Comparison of ENCODE assay signal across 26 mouse cellular contexts in the genomic region with DNA sequence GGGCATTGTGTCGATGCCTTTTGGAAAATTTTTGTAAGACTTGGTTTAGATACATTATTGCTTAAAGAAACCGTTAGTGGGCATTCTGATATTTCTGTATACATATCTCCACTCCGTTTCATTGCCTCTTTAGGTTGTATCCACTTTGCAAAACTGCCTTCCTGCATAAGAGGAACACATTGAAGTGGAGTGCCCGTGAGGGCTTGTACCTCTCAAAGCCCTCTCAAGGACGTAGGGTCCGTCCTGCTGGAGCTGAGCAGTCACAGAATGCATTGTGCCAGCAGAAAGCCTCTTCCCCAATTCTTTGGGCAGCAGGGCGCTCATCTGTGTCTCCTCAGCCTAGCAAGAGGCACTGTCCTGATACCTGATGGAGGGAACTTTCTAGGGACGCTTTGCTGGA. TPM values are rescaled to one million over a fixed set of nuclear protein-coding genes. Genes with fewer than 3 reads are reported as not detected.
DNase-seq lines count a peak whose midpoint lies in the region; ATAC-seq lines count a peak whose summit lies in the region.
"Had no signal": no experiment of that assay in that cellular context is flagged by ENCODE, and none has a peak within 500 bp of the region (broad histone marks: within the 10 kb centered on the region; RNA-seq: fewer than 3 reads in every experiment).

No protein-coding gene starts in this region.

- WGBS in embryonic facial prominence, embryonic 12.5 days = 87% methylated on average over 8 of the region's 8 CpGs
- WGBS in embryonic facial prominence, embryonic 13.5 days = 85% methylated on average over 8 of the region's 8 CpGs

- no peak overlapping the region for H3K9ac ChIP-seq in embryonic facial prominence, embryonic 12.5 days
- H3K9ac ChIP-seq in embryonic facial prominence, embryonic 13.5 days = no peak overlapping the region
- H3K9ac ChIP-seq: forebrain, postnatal 0 days; heart, embryonic 12.5 days; heart, embryonic 15.5 days; hindbrain, embryonic 14.5 days had no signal

- ATAC-seq in embryonic facial prominence, embryonic 12.5 days (ENCODE audit: insufficient number of reproducible peaks, insufficient read depth, low FRiP score, low TSS enrichment) = no peak
- no peak for ATAC-seq in embryonic facial prominence, embryonic 13.5 days (ENCODE audit: insufficient number of reproducible peaks, insufficient read depth, low FRiP score, low TSS enrichment, low read depth)
- ATAC-seq: CD4-positive, CD25-positive, alpha-beta regulatory T cell, adult 4 months; forebrain, embryonic 14.5 days; forebrain, postnatal 0 days; hindbrain, postnatal 0 days; inflammation-experienced regulatory T-cells, adult 6 months had no signal

- H3K27me3 ChIP-seq in embryonic facial prominence, embryonic 12.5 days = no peaks in the 10 kb centered on the region
- no peaks in the 10 kb centered on the region for H3K27me3 ChIP-seq in embryonic facial prominence, embryonic 13.5 days
- H3K27me3 ChIP-seq: heart, embryonic 12.5 days; heart, embryonic 15.5 days had no signal

- no peak overlapping the region for H3K4me2 ChIP-seq in embryonic facial prominence, embryonic 12.5 days (replicated peaks)
- no peak overlapping the region for H3K4me2 ChIP-seq in embryonic facial prominence, embryonic 13.5 days
- H3K4me2 ChIP-seq: heart, embryonic 12.5 days; heart, embryonic 15.5 days; hindbrain, embryonic 14.5 days had no signal

- H3K27ac ChIP-seq in embryonic facial prominence, embryonic 12.5 days = peak overlapping the region; percentile 79
- H3K27ac ChIP-seq in embryonic facial prominence, embryonic 13.5 days = peak overlapping the region; percentile 58
- H3K27ac ChIP-seq: gastrocnemius, adult 2 months; heart, embryonic 15.5 days; hindbrain, embryonic 14.5 days; hindbrain, postnatal 0 days had no signal

- peaks cover 60% of the 10 kb centered on the region for H3K36me3 ChIP-seq in embryonic facial prominence, embryonic 12.5 days
- H3K36me3 ChIP-seq in embryonic facial prominence, embryonic 13.5 days = peaks cover 54% of the 10 kb centered on the region

- H3K4me1 ChIP-seq in embryonic facial prominence, embryonic 12.5 days = peaks cover 11% of the 10 kb centered on the region; the same call in 1 of the 2 replicates
- peaks cover 27% of the 10 kb centered on the region; the same call in 1 of the 2 replicates for H3K4me1 ChIP-seq in embryonic facial prominence, embryonic 13.5 days
- H3K4me1 ChIP-seq: heart, embryonic 15.5 days had no signal

- DNase-seq in lung, postnatal 36 days = peak; percentile 40
- DNase-seq in lung, postnatal 25 days (ENCODE audit: low spot score) = no peak
- no peak for DNase-seq in right cerebral cortex, adult 18-20 months
- DNase-seq in gastrocnemius, postnatal 10 days = no peak
- DNase-seq: adrenal gland, adult 2 months; adrenal gland, postnatal 14 days; cerebellum, adult 11 months; cerebellum, adult 2 months; cerebellum, adult 9-11 months; cerebellum, postnatal 25 days; gastrocnemius, adult 2 months; gastrocnemius, postnatal 25 days; heart, adult 18-20 months; heart, postnatal 10 days had no signal

- no peaks in the 10 kb centered on the region for H3K9me3 ChIP-seq in embryonic facial prominence, embryonic 12.5 days
- no peaks in the 10 kb centered on the region for H3K9me3 ChIP-seq in embryonic facial prominence, embryonic 13.5 days
- H3K9me3 ChIP-seq: heart, embryonic 12.5 days; heart, embryonic 15.5 days had no signal

- no peak overlapping the region for H3K4me3 ChIP-seq in embryonic facial prominence, embryonic 12.5 days
- H3K4me3 ChIP-seq in embryonic facial prominence, embryonic 13.5 days = no peak overlapping the region
- H3K4me3 ChIP-seq: gastrocnemius, adult 2 months; heart, embryonic 12.5 days; heart, embryonic 15.5 days had no signal

RNA-seq across cellular contexts. Expression of a gene that starts 30.5 kb away (rescaled TPM):
- 113 and 116 TPM in 2 replicates for polyA plus RNA-seq in embryonic facial prominence, embryonic 12.5 days (2016; fragmentation: Nextera tagmentation; extraction: Ambion mirVana)
- polyA plus RNA-seq in embryonic facial prominence, embryonic 13.5 days (2015; fragmentation: Nextera tagmentation; extraction: Ambion mirVana) = 107 and 116 TPM in 2 replicates
- total RNA-seq in gastrocnemius, postnatal 10 days (2021) = 10 to 100 TPM; 33.8 to 35.9 TPM

RNA-seq across cellular contexts. Expression of a gene that starts 56.1 kb away (rescaled TPM):
- 57.8 and 58.3 TPM in 2 replicates for polyA plus RNA-seq in embryonic facial prominence, embryonic 12.5 days (2016; fragmentation: Nextera tagmentation; extraction: Ambion mirVana)
- 46.6 and 51.3 TPM in 2 replicates for polyA plus RNA-seq in embryonic facial prominence, embryonic 13.5 days (2015; fragmentation: Nextera tagmentation; extraction: Ambion mirVana)
- total RNA-seq in gastrocnemius, postnatal 10 days (2021) = 10 to 100 TPM; 19.6 to 30.4 TPM
- total RNA-seq: MEL had no signal
- polyA plus RNA-seq: C2C12; CD4-positive, CD25-positive, alpha-beta regulatory T cell, adult 4 months; inflammation-experienced regulatory T-cells, adult 6 months had no signal
